In the genomic region with DNA sequence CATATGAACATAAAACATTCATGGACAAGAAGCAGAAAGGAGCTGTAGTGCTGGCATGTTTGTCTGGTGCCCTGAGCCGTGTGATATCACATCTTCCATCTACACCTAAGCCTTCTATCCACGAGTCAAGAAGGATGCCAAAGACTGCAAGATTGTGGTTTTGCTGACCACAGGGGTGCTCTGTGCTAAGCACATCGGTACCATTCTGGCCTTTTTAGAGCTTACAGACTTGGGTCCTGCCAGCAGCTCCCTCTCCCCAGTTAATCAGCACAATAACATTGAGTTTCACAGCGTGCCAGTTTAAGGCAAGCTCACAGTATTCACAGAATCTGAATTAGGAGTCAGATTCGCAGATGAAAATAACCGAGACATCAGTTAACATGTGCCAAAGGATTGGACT, we compare ENCODE assay signal across 24 mouse cellular contexts.
DNase-seq lines count a peak whose midpoint lies in the region; ATAC-seq and TF ChIP-seq lines count a peak whose summit lies in the region.
"Had no signal": no experiment of that assay in that cellular context is flagged by ENCODE, and none has a peak within 500 bp of the region (broad histone marks: within the 10 kb centered on the region; RNA-seq: fewer than 3 reads in every experiment).

No protein-coding gene starts in this region.

- TF ChIP-seq CTCF in layer of hippocampus, adult 2 months (conservative IDR thresholded peaks at IDR 0.05), result no peak

- intact Hi-C loops in left cerebral cortex, postnatal 14 days (cut with DNase I), result no loop called here

- H3K4me3 ChIP-seq in layer of hippocampus, adult 2 months, result no peak overlapping the region
- H3K4me3 ChIP-seq: embryonic facial prominence, embryonic 12.5 days; embryonic facial prominence, embryonic 15.5 days; heart, embryonic 13.5 days; hindbrain, embryonic 12.5 days; hindbrain, embryonic 15.5 days had no signal

- no peak for DNase-seq in frontal cortex, postnatal 36 days (ENCODE audit: low spot score in 2 of 2)
- no peak for DNase-seq in layer of hippocampus, adult 2 months (ENCODE audit: low spot score in 2 of 2)
- no peak for DNase-seq in layer of hippocampus, adult 9-10 months (ENCODE audit: low spot score)
- peak; percentile 39 for DNase-seq in 3T3-L1 (ENCODE audit: low read depth, low spot score)
- DNase-seq in NIH3T3 (ENCODE audit: low read depth), result peak; percentile 18
- DNase-seq in left cerebral cortex, postnatal 14 days (ENCODE audit: low spot score in 2 of 2), result no peak
- DNase-seq: adrenal gland, adult 2 months; adrenal gland, postnatal 14 days; cerebellum, adult 11 months; cerebellum, adult 8-10 months; cerebellum, postnatal 10 days; forebrain, postnatal 0 days; gastrocnemius, postnatal 10 days; gastrocnemius, postnatal 36 days; heart, postnatal 14 days had no signal

- 0 out of 2 replicates have a peak overlapping the region, but pooled peaks have one; percentile 23 for H3K27ac ChIP-seq in layer of hippocampus, adult 2 months
- H3K27ac ChIP-seq: embryonic facial prominence, embryonic 12.5 days; embryonic facial prominence, embryonic 15.5 days; heart, embryonic 13.5 days; hindbrain, embryonic 12.5 days; hindbrain, embryonic 15.5 days had no signal

- peak; percentile 47; the same call in 1 of the 2 replicates for ATAC-seq in frontal cortex, adult (ENCODE audit: low TSS enrichment)
- ATAC-seq: forebrain, embryonic 14.5 days; forebrain, postnatal 0 days; intestine, postnatal 0 days; Patski had no signal

Comparison
In these comparisons a context has a peak if more than half of its experiments do, and no peak if none do; other contexts are left out.
1. DNase-seq: peak in 3T3-L1 (single experiment) and NIH3T3 (single experiment); none in frontal cortex, postnatal 36 days (0 of 2), layer of hippocampus, adult 2 months (0 of 2), layer of hippocampus, adult 9-10 months (single experiment) and left cerebral cortex, postnatal 14 days (0 of 2).